Mouse (Mus musculus): ENCODE measurements around the gene Eif2b4.

- TF ChIP-seq CTCF (IDR thresholded peaks at IDR 0.05; ENCODE audit: borderline replicate concordance, insufficient read depth, low read length) (no peak), POLR2A (IDR thresholded peaks at IDR 0.05; ENCODE audit: low read depth, low read length) (no peak)
These were observed 29.5 kb upstream of the Eif2b4 start for GRCm38 (mm10) chr5:31222696-31223095.

Measured in embryonic fibroblast, embryonic 13.5 days (primary cell).